Mouse (Mus musculus): ENCODE data around the gene Vps33b. TPM values are rescaled to one million over a fixed set of nuclear protein-coding genes. Genes with fewer than 3 reads are reported as not detected.

Gene Vps33b
- polyA plus RNA-seq (2015; fragmentation: Nextera tagmentation; extraction: Ambion mirVana), result 21.8 and 23.4 TPM in 2 replicates

DNA sequence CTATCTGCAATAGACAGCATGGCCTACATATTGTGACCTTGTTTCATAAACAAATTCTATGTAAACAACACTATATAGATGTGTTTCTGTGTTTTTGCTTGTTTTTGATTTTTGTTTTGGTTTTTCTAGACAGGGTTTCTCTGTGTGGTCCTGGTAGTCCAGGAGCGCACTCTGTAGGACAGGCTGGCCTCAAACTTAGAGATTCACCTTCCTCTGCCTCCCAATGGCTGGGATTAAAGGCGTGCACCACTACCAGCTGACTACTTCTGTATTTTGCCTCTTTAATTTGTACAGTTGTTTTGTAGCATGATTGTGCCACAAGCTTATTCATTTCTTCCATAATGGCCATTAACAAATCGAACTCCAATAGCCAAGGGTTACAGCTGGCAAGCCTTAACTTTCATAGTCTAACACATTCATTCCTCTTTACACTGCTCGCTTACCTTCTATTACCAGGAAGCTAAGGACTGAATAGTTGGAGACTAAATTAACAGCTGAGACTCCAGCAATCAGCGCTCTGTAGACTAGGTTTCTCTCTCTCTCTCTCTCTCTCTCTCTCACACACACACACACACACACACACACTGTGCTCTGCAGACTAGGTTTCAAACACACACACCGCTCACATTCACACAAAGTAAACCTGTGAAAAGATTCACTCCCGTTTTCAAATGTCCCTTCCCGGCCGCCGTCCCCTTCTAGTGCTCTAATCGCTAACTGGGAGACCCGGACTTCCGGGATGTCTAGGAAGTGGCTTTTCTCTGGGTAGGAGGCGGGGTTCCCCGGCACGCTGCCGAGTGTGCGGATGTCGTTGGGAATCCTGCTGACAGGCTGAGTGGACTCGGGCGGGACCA, at the start of gene Vps33b:
Gene Vps33b (plus strand): TSS at position 753 of the 854 bp plus-strand sequence.
- peak; percentile 93 for ATAC-seq (ENCODE audit: low FRiP score)
- H3K36me3 ChIP-seq, result peaks cover 53% of the 10 kb centered on the region
- H3K27me3 ChIP-seq, result no peaks in the 10 kb centered on the region
- H3K4me1 ChIP-seq (replicated peaks), result peaks cover 27% of the 10 kb centered on the region
- peak within 1 kb of the TSS; percentile 89 for H3K9ac ChIP-seq
- peaks cover 2% of the 10 kb centered on the region for H3K9me3 ChIP-seq
- H3K4me3 ChIP-seq, result peak within 1 kb of the TSS; percentile 89
- H3K4me2 ChIP-seq, result peak within 1 kb of the TSS; percentile 95
- peak within 1 kb of the TSS; percentile 85 for H3K27ac ChIP-seq
- WGBS, result 5% methylated on average over 21 of the region's 21 CpGs

DNA sequence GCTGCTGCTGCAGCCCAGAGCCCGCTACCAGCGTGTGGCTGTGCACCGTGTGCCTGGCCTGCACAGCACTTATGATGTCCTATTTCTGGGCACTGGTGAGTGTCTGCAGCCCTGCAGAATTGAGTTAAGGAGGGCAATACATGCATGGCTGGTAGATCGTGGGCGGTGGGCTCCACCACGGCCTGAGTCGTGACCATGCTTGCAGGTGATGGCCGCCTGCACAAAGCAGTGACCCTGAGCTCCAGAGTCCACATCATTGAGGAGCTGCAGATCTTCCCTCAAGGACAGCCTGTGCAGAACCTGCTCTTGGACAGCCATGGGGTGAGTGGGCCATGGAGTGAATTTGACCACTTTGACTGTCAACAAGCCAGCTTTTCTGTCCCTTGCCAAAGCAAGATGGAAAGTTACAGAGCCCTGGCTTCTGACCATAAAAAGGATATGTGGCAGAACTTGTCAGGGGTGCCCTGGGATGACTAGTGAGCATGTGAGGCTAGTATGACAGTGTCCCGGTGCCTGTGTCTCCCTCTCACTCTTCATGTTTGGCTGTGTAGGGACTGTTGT, 49.1 kb upstream of the Vps33b start:
- H3K4me2 ChIP-seq, result no peak overlapping the region
- 95% methylated on average over 9 of the region's 9 CpGs for WGBS
- no peak overlapping the region for H3K27ac ChIP-seq
- peaks cover 6% of the 10 kb centered on the region for H3K4me1 ChIP-seq (replicated peaks)
- H3K36me3 ChIP-seq, result peaks cover 93% of the 10 kb centered on the region
- no peaks in the 10 kb centered on the region for H3K27me3 ChIP-seq
- no peaks in the 10 kb centered on the region for H3K9me3 ChIP-seq
- no peak overlapping the region for H3K9ac ChIP-seq
- H3K4me3 ChIP-seq, result no peak overlapping the region
- ATAC-seq (ENCODE audit: low FRiP score), result no peak

DNA sequence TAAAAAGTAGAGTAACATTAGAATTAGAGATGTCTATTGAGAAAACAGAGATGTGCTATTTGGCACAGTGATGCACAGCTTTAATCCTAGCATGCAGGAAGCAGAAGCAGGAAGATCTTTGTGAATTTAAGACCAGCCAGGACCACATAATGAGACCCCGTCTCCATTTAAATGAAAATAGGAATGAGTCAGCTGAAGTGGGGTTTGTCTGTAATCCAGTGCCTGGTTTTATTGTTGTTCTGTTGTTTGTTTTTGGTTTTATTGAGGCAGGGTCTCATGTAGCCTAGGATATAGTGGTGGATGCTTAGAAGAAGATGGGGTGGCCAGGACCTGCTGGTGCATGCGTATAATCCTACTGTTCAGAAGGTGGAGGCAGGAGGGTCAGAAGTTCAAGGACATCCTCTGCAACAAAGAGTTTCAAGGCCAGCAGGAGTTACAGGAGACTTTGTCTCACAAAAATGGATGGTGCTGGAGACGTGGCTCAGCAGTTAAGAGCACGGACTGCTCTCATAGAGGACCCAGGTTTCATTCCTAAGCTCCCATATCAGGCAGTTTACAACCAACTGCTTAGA, 48.2 kb upstream of the Vps33b start:
- no peaks in the 10 kb centered on the region for H3K27me3 ChIP-seq
- 81% methylated on average over 4 of the region's 4 CpGs for WGBS
- no peak overlapping the region for H3K4me2 ChIP-seq
- H3K9me3 ChIP-seq, result no peaks in the 10 kb centered on the region
- no peak overlapping the region for H3K9ac ChIP-seq
- H3K36me3 ChIP-seq, result peaks cover 91% of the 10 kb centered on the region
- no peak overlapping the region for H3K4me3 ChIP-seq
- no peaks in the 10 kb centered on the region for H3K4me1 ChIP-seq (replicated peaks)
- no peak overlapping the region for H3K27ac ChIP-seq
- ATAC-seq (ENCODE audit: low FRiP score), result no peak

DNA sequence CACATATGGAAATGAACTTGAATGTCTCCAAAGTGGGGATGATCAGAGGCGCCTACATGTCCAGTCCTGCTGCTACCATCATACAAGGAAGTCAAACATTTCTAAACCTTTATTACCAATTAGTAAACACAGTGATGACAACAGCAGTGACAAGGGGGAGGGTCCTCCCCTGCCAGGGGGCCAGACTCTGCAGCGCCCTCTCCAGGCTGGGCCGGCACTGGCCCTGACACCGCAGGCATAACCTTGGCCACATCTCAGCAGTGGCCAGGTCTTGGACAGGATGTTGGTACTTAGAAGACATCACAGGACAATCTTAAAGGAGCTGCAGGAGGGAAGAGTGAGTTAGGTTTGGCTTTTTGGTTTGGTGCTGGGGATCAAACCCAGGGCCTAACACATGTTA, 42.4 kb upstream of the Vps33b start:
- no peak for ATAC-seq (ENCODE audit: low FRiP score)
- WGBS, result 94% methylated on average over 4 of the region's 4 CpGs

DNA sequence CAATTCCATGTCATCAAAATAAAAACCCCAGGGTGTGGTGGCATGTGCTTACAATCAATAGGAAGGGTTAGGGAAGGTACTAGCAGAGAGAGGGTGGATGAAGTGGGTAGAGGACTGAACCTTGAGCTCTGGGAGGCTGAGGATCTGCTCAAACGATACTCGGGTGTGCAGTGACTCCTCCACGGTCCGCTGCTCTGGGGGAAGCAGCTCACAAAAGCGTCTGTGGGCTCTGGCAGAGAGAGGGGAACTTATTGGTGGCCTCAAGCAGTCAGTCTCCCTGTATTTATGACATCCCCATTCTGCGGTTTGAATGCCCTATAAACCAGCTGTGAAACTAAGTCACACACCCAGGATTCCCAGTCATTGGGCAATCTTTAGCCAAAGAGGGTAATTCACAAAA, 39.3 kb upstream of the Vps33b start:
- no peak for ATAC-seq (ENCODE audit: low FRiP score)
- H3K36me3 ChIP-seq, result peaks cover 31% of the 10 kb centered on the region
- no peaks in the 10 kb centered on the region for H3K9me3 ChIP-seq
- H3K27me3 ChIP-seq, result peaks cover 10% of the 10 kb centered on the region
- 63% methylated on average over 6 of the region's 6 CpGs for WGBS
- H3K4me1 ChIP-seq (replicated peaks), result peaks cover 33% of the 10 kb centered on the region
- H3K9ac ChIP-seq, result no peak overlapping the region
- H3K4me3 ChIP-seq, result no peak overlapping the region
- H3K4me2 ChIP-seq, result no peak overlapping the region
- no peak overlapping the region for H3K27ac ChIP-seq

More for the DNA sequence above, 42.4 kb upstream of the Vps33b start:
- peaks cover 10% of the 10 kb centered on the region for H3K27me3 ChIP-seq
- no peaks in the 10 kb centered on the region for H3K9me3 ChIP-seq
- H3K9ac ChIP-seq, result no peak overlapping the region
- peaks cover 14% of the 10 kb centered on the region for H3K4me1 ChIP-seq (replicated peaks)
- H3K4me3 ChIP-seq, result no peak overlapping the region
- no peak overlapping the region for H3K4me2 ChIP-seq
- H3K36me3 ChIP-seq, result peaks cover 55% of the 10 kb centered on the region
- no peak overlapping the region for H3K27ac ChIP-seq

DNA sequence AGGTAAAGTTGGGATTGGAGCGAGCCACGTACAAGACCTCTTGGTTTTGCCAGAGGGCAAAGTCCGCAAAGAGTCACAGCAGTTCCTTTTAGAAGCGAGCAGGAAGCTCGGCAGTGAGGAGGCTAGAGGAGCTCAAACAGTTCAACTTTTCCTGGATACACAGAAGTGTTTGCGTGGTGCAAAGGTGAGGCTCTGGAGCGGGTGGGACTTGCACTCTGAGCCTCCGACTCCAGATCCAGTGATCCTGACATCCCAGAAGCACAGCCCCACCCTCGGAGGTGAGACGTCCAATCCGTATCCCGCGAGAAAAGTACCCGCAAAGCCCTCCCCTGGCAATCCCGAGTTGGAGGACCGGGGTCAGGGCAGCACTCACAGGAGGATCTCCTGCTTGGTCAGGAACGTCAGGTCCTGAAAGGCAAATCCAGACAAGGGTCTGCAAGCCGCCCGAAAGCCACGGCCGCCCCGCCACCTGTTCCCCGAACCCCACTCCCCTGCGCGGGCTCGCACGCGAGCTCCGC, 37.4 kb upstream of the Vps33b start:
- WGBS, result 1% methylated on average over 29 of the region's 29 CpGs
- Histone ChIP-seq H3K4me2 (peak overlapping the region; percentile 89), H3K27ac (peak overlapping the region; percentile 52; the same call in 1 of the 2 replicates), H3K36me3 (peaks cover 15% of the 10 kb centered on the region), H3K4me3 (peak overlapping the region; percentile 66), H3K27me3 (peaks cover 10% of the 10 kb centered on the region), H3K4me1 (replicated peaks) (peaks cover 37% of the 10 kb centered on the region), H3K9ac (peak overlapping the region; percentile 70), H3K9me3 (no peaks in the 10 kb centered on the region)
- ATAC-seq (ENCODE audit: low FRiP score), result peak; percentile 33

DNA sequence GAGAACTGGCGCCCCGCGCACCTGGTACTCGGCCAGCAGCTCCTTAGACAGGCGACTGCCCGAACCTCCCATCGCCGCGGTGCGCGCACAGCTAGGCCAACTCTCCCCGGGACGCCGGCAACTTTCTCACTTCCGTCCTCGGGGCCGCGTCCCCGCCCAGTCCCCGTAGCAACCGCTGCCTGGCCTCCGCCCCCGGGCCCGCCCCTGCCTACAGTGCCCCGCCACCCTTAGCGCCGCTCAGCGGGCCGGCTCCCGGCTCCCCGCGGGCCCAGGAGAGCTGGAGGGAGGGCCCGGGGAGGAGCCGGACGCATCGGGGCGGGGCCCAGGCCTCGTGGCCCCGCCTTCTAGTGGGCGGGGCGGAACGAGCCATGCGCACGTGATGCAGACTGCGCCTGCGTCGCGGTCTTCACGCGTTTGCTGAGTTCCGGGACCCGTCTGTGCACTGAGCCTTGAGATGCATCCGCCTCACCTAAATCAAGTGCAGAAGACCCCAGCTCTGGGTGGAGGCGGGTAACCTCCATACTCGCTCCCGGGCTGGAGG, 36.9 kb upstream of the Vps33b start, which contains the start of the genes Cib1 and Gdpgp1:
Gene Cib1 (minus strand): TSS at position 325 of the 541 bp plus-strand sequence.
Gene Gdpgp1 (plus strand): TSS at position 377 of the 541 bp plus-strand sequence.
- peaks cover 9% of the 10 kb centered on the region; the same call in 1 of the 2 replicates for H3K36me3 ChIP-seq
- H3K27ac ChIP-seq, result peak within 1 kb of the TSS; percentile 70
- H3K4me3 ChIP-seq, result peak within 1 kb of the TSS; percentile 66
- peak within 1 kb of the TSS; percentile 89 for H3K4me2 ChIP-seq
- WGBS, result under 1% methylated on average over 55 of the region's 56 CpGs
- peak within 1 kb of the TSS; percentile 78 for H3K9ac ChIP-seq
- peaks cover 10% of the 10 kb centered on the region for H3K27me3 ChIP-seq
- ATAC-seq (ENCODE audit: low FRiP score), result peak; percentile 96
- H3K9me3 ChIP-seq, result no peaks in the 10 kb centered on the region
- H3K4me1 ChIP-seq (replicated peaks), result peaks cover 37% of the 10 kb centered on the region

DNA sequence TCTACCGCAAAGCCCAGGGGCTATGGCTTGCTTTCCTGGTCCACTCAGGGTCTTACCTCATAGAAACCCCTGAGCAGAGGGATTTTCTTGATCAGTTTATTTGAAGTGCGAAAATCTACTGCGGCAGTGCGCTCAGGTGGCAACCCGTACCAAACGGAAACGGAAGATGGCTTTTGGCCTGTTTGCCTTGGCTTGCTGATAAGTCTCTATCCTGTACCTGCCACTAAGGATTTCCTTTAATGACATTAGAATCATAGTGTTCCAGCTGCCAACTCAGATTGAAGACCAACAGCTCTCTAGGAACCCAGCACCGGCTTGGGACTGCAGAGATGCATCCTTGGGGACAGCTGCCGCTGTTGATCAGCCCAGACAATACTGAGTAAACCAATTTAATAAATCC, 35.6 kb upstream of the Vps33b start:
- Histone ChIP-seq H3K4me3 (peak overlapping the region; percentile 66), H3K9me3 (no peaks in the 10 kb centered on the region), H3K27ac (no peak overlapping the region), H3K4me2 (peak overlapping the region; percentile 89), H3K4me1 (replicated peaks) (peaks cover 37% of the 10 kb centered on the region), H3K36me3 (peaks cover 9% of the 10 kb centered on the region), H3K9ac (peak overlapping the region; percentile 78; the same call in 1 of the 2 replicates), H3K27me3 (peaks cover 10% of the 10 kb centered on the region)
- no peak for ATAC-seq (ENCODE audit: low FRiP score)
- 73% methylated on average over 9 of the region's 9 CpGs for WGBS

DNA sequence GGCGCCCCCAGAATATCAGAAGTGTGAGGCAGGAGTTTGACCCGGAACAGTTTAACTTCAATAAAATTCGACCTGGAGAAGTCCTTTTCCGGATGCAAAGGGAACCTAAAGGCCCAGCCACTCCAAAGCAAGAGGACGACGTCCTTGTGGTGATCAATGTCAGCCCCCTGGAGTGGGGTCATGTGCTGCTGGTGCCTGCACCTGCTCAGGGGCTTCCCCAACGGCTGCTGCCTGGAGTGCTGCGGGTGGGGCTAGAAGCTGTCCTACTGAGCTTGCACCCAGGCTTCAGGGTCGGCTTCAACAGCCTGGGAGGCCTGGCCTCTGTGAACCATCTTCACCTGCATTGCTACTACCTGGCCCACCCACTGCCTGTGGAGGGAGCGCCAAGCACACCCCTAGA, 30.9 kb upstream of the Vps33b start:
- Histone ChIP-seq H3K36me3 (peaks cover 32% of the 10 kb centered on the region), H3K4me1 (replicated peaks) (peaks cover 15% of the 10 kb centered on the region), H3K27me3 (no peaks in the 10 kb centered on the region), H3K9ac (no peak overlapping the region), H3K4me3 (no peak overlapping the region), H3K9me3 (no peaks in the 10 kb centered on the region), H3K27ac (no peak overlapping the region), H3K4me2 (no peak overlapping the region)
- 90% methylated on average over 10 of the region's 10 CpGs for WGBS
- no peak for ATAC-seq (ENCODE audit: low FRiP score)

DNA sequence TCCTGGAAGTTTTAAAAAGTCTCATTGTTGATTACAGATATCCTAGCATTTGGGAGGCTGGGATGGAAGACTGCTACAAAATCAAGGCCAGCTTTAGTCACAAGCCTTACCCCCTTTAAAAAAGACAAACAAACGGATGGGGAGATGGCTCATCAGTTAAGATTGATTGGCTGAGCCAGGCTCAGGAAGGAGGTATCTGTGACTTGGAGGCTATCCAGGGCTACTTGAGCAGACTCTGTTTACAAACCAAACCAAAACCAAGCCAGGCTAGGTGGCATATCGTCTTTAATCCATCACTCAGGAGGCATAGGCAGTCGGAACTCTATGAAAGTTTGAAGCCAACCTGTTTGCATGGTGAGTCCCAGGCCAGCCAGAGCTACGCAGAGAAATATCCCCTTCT, 27.8 kb upstream of the Vps33b start:
- WGBS, result 89% methylated on average over 4 of the region's 4 CpGs
- no peak overlapping the region for H3K4me2 ChIP-seq
- no peak overlapping the region for H3K4me3 ChIP-seq
- ATAC-seq (ENCODE audit: low FRiP score), result no peak
- peaks cover 32% of the 10 kb centered on the region for H3K36me3 ChIP-seq
- H3K4me1 ChIP-seq (replicated peaks), result no peaks in the 10 kb centered on the region
- no peaks in the 10 kb centered on the region for H3K9me3 ChIP-seq
- no peak overlapping the region for H3K9ac ChIP-seq
- H3K27ac ChIP-seq, result no peak overlapping the region
- no peaks in the 10 kb centered on the region for H3K27me3 ChIP-seq

DNA sequence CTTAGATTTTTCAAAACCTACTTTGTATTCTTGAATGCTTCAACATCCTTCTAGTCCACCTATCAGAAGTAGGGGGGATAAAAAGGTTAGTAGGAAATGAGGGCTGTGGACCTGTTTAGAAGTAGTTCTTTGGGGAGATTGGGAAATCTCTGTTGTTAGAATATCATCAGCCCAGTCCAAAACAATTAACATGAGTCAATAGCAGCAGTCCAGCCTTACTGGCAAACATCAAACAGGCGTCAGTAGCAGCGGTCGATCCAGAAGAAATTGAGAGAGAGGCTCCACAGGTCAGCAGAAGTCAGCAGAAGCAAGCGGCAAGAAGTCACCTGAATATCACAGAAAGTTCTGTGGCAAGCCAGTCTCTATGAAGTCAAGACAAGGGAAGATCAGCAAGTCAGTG, 24.6 kb upstream of the Vps33b start:
- Histone ChIP-seq H3K9ac (no peak overlapping the region), H3K4me1 (replicated peaks) (no peaks in the 10 kb centered on the region), H3K4me3 (no peak overlapping the region), H3K9me3 (no peaks in the 10 kb centered on the region), H3K4me2 (no peak overlapping the region), H3K36me3 (peaks cover 15% of the 10 kb centered on the region), H3K27ac (no peak overlapping the region), H3K27me3 (no peaks in the 10 kb centered on the region)
- 93% methylated on average over 4 of the region's 4 CpGs for WGBS
- no peak for ATAC-seq (ENCODE audit: low FRiP score)

Data from hindbrain, embryonic 13.5 days (tissue).